Mouse (Mus musculus): Measurements from ENCODE around the gene Gen1. TPM values are rescaled to one million over a fixed set of nuclear protein-coding genes. Genes with fewer than 3 reads are reported as not detected.
A peak's percentile ranks its signal among the peaks of the same experiment; 100 is the strongest.

Gen1 gene
- polyA plus RNA-seq, 1 experiment from 2014 or later = 3.7 TPM

GRCm38 (mm10) chr12:11214776-11215175, 50.8 kb downstream of the Gen1 start:
- Histone ChIP-seq H3K9me3 (ENCODE audit: control insufficient read depth, low read length) (no peaks in the 10 kb centered on the region), H3K9ac (replicated peaks; ENCODE audit: low read depth, low read length) (no peak overlapping the region), H3K4me3 (replicated peaks; ENCODE audit: low read length) (no peak overlapping the region), H3K27ac (ENCODE audit: low read length) (no peak overlapping the region), H3K27me3 (replicated peaks; ENCODE audit: control insufficient read depth, insufficient read depth, low read length) (no peaks in the 10 kb centered on the region), H3K36me3 (ENCODE audit: control insufficient read depth, insufficient read depth) (no peaks in the 10 kb centered on the region), H3K4me2 (ENCODE audit: low read length) (no peak overlapping the region), H3K4me1 (replicated peaks; ENCODE audit: control insufficient read depth, insufficient read depth, low read length) (no peaks in the 10 kb centered on the region)
- ATAC-seq = 0 out of 2 replicates have a peak, but pooled peaks have one; percentile 45

- H3K9me3 ChIP-seq (ENCODE audit: control insufficient read depth, low read length) = no peaks in the 10 kb centered on the region
- H3K4me3 ChIP-seq (replicated peaks; ENCODE audit: low read length) = no peak overlapping the region
- WGBS = 89% methylated on average over 1 of the region's 1 CpGs
- H3K36me3 ChIP-seq (ENCODE audit: control insufficient read depth, insufficient read depth) = no peaks in the 10 kb centered on the region
- H3K27ac ChIP-seq (ENCODE audit: low read length) = no peak overlapping the region
- no peaks in the 10 kb centered on the region for H3K27me3 ChIP-seq (replicated peaks; ENCODE audit: control insufficient read depth, insufficient read depth, low read length)
- H3K9ac ChIP-seq (replicated peaks; ENCODE audit: low read depth, low read length) = no peak overlapping the region
- no peak for ATAC-seq
- peaks cover 5% of the 10 kb centered on the region; the same call in 1 of the 2 replicates for H3K4me1 ChIP-seq (replicated peaks; ENCODE audit: control insufficient read depth, insufficient read depth, low read length)
- no peak overlapping the region for H3K4me2 ChIP-seq (ENCODE audit: low read length)
Observed at GRCm38 (mm10) chr12:11212881-11213280, 52.7 kb downstream of the Gen1 start.

- no peaks in the 10 kb centered on the region for H3K27me3 ChIP-seq (replicated peaks; ENCODE audit: control insufficient read depth, insufficient read depth, low read length)
- H3K4me3 ChIP-seq (replicated peaks; ENCODE audit: low read length) = no peak overlapping the region
- H3K9me3 ChIP-seq (ENCODE audit: control insufficient read depth, low read length) = no peaks in the 10 kb centered on the region
- H3K4me1 ChIP-seq (replicated peaks; ENCODE audit: control insufficient read depth, insufficient read depth, low read length) = peaks cover 5% of the 10 kb centered on the region; the same call in 1 of the 2 replicates
- no peak overlapping the region for H3K9ac ChIP-seq (replicated peaks; ENCODE audit: low read depth, low read length)
- H3K36me3 ChIP-seq (ENCODE audit: control insufficient read depth, insufficient read depth) = no peaks in the 10 kb centered on the region
- H3K27ac ChIP-seq (ENCODE audit: low read length) = no peak overlapping the region
- WGBS = 81% methylated on average over 3 of the region's 3 CpGs
- ATAC-seq = no peak
- no peak overlapping the region for H3K4me2 ChIP-seq (ENCODE audit: low read length)
Observed at GRCm38 (mm10) chr12:11210361-11210760, 55.2 kb downstream of the Gen1 start.

- no peak overlapping the region for H3K9ac ChIP-seq (replicated peaks; ENCODE audit: low read depth, low read length)
- no peak for ATAC-seq
- H3K9me3 ChIP-seq (ENCODE audit: control insufficient read depth, low read length) = no peaks in the 10 kb centered on the region
- no peak overlapping the region for H3K27ac ChIP-seq (ENCODE audit: low read length)
- H3K36me3 ChIP-seq (ENCODE audit: control insufficient read depth, insufficient read depth) = no peaks in the 10 kb centered on the region
- H3K4me3 ChIP-seq (replicated peaks; ENCODE audit: low read length) = no peak overlapping the region
- WGBS = 59% methylated on average over 5 of the region's 5 CpGs
- peaks cover 5% of the 10 kb centered on the region; the same call in 1 of the 2 replicates for H3K4me1 ChIP-seq (replicated peaks; ENCODE audit: control insufficient read depth, insufficient read depth, low read length)
- no peak overlapping the region for H3K4me2 ChIP-seq (ENCODE audit: low read length)
- no peaks in the 10 kb centered on the region for H3K27me3 ChIP-seq (replicated peaks; ENCODE audit: control insufficient read depth, insufficient read depth, low read length)
Observed at GRCm38 (mm10) chr12:11209636-11210035, 56.0 kb downstream of the Gen1 start.

GRCm38 (mm10) chr12:11208872-11209271, 56.7 kb downstream of the Gen1 start, which contains the start of gene Msgn1:
TSS of gene Msgn1 (minus strand) at chr12:11208972.
- no peak within 1 kb of the TSS for H3K4me2 ChIP-seq (ENCODE audit: low read length)
- 25% methylated on average over 5 of the region's 5 CpGs for WGBS
- ATAC-seq = no peak
- H3K4me1 ChIP-seq (replicated peaks; ENCODE audit: control insufficient read depth, insufficient read depth, low read length) = peaks cover 5% of the 10 kb centered on the region; the same call in 1 of the 2 replicates
- H3K27ac ChIP-seq (ENCODE audit: low read length) = no peak within 1 kb of the TSS
- no peak within 1 kb of the TSS for H3K4me3 ChIP-seq (replicated peaks; ENCODE audit: low read length)
- H3K9ac ChIP-seq (replicated peaks; ENCODE audit: low read depth, low read length) = no peak within 1 kb of the TSS
- H3K9me3 ChIP-seq (ENCODE audit: control insufficient read depth, low read length) = no peaks in the 10 kb centered on the region
- no peaks in the 10 kb centered on the region for H3K36me3 ChIP-seq (ENCODE audit: control insufficient read depth, insufficient read depth)
- no peaks in the 10 kb centered on the region for H3K27me3 ChIP-seq (replicated peaks; ENCODE audit: control insufficient read depth, insufficient read depth, low read length)

GRCm38 (mm10) chr12:11206321-11206720, 59.3 kb downstream of the Gen1 start:
- Histone ChIP-seq H3K27me3 (replicated peaks; ENCODE audit: control insufficient read depth, insufficient read depth, low read length) (no peaks in the 10 kb centered on the region), H3K9me3 (ENCODE audit: control insufficient read depth, low read length) (no peaks in the 10 kb centered on the region), H3K27ac (ENCODE audit: low read length) (no peak overlapping the region), H3K4me1 (replicated peaks; ENCODE audit: control insufficient read depth, insufficient read depth, low read length) (peaks cover 5% of the 10 kb centered on the region; the same call in 1 of the 2 replicates), H3K4me3 (replicated peaks; ENCODE audit: low read length) (no peak overlapping the region), H3K36me3 (ENCODE audit: control insufficient read depth, insufficient read depth) (no peaks in the 10 kb centered on the region), H3K4me2 (ENCODE audit: low read length) (no peak overlapping the region), H3K9ac (replicated peaks; ENCODE audit: low read depth, low read length) (no peak overlapping the region)
- 45% methylated on average over 4 of the region's 4 CpGs for WGBS
- ATAC-seq = no peak

- Histone ChIP-seq H3K4me1 (replicated peaks; ENCODE audit: control insufficient read depth, insufficient read depth, low read length) (peaks cover 5% of the 10 kb centered on the region; the same call in 1 of the 2 replicates), H3K36me3 (ENCODE audit: control insufficient read depth, insufficient read depth) (no peaks in the 10 kb centered on the region), H3K4me2 (ENCODE audit: low read length) (no peak overlapping the region), H3K9me3 (ENCODE audit: control insufficient read depth, low read length) (no peaks in the 10 kb centered on the region), H3K27ac (ENCODE audit: low read length) (no peak overlapping the region), H3K4me3 (replicated peaks; ENCODE audit: low read length) (no peak overlapping the region), H3K9ac (replicated peaks; ENCODE audit: low read depth, low read length) (no peak overlapping the region), H3K27me3 (replicated peaks; ENCODE audit: control insufficient read depth, insufficient read depth, low read length) (no peaks in the 10 kb centered on the region)
- 76% methylated on average over 18 of the region's 18 CpGs for WGBS
- no peak for ATAC-seq
Observed at GRCm38 (mm10) chr12:11203694-11204665, 61.6 kb downstream of the Gen1 start.

GRCm38 (mm10) chr12:11202476-11202875, 63.1 kb downstream of the Gen1 start:
- Histone ChIP-seq H3K27ac (ENCODE audit: low read length) (no peak overlapping the region), H3K4me2 (ENCODE audit: low read length) (no peak overlapping the region), H3K9me3 (ENCODE audit: control insufficient read depth, low read length) (no peaks in the 10 kb centered on the region), H3K36me3 (ENCODE audit: control insufficient read depth, insufficient read depth) (no peaks in the 10 kb centered on the region), H3K4me3 (replicated peaks; ENCODE audit: low read length) (no peak overlapping the region), H3K4me1 (replicated peaks; ENCODE audit: control insufficient read depth, insufficient read depth, low read length) (no peaks in the 10 kb centered on the region), H3K27me3 (replicated peaks; ENCODE audit: control insufficient read depth, insufficient read depth, low read length) (no peaks in the 10 kb centered on the region), H3K9ac (replicated peaks; ENCODE audit: low read depth, low read length) (no peak overlapping the region)
- 93% methylated on average over 8 of the region's 8 CpGs for WGBS
- no peak for ATAC-seq

- 97% methylated on average over 12 of the region's 12 CpGs for WGBS
- Histone ChIP-seq H3K27ac (ENCODE audit: low read length) (no peak overlapping the region), H3K4me3 (replicated peaks; ENCODE audit: low read length) (no peak overlapping the region), H3K9me3 (ENCODE audit: control insufficient read depth, low read length) (no peaks in the 10 kb centered on the region), H3K4me2 (ENCODE audit: low read length) (no peak overlapping the region), H3K27me3 (replicated peaks; ENCODE audit: control insufficient read depth, insufficient read depth, low read length) (no peaks in the 10 kb centered on the region), H3K4me1 (replicated peaks; ENCODE audit: control insufficient read depth, insufficient read depth, low read length) (0 out of 2 replicates have a peak, but pooled peaks cover 3% of the 10 kb centered on the region), H3K36me3 (ENCODE audit: control insufficient read depth, insufficient read depth) (no peaks in the 10 kb centered on the region), H3K9ac (replicated peaks; ENCODE audit: low read depth, low read length) (no peak overlapping the region)
- no peak for ATAC-seq
Observed at GRCm38 (mm10) chr12:11200711-11201110, 64.9 kb downstream of the Gen1 start.
